Mouse (Mus musculus) hindbrain, embryonic 15.5 days (tissue): ENCODE results near the gene Cadps. TPM values are rescaled to one million over a fixed set of nuclear protein-coding genes. Genes with fewer than 3 reads are reported as not detected.
A peak's percentile ranks its signal among the peaks of the same experiment; 100 is the strongest.

ENCODE experiments used
- ATAC-seq: fragments of 200-750 bp; cut with Nextera tagmentation; 2 replicates; pipeline ENCODE4 v1.8.0; 2017; ENCODE audit warnings: low read depth, moderate number of reproducible peaks, moderate TSS enrichment; ENCODE audit not compliant: low FRiP score
- H3K27ac ChIP-seq: fragments of 300-500 bp; sonication (generic); replicated peaks from 2 replicates; pipeline ENCODE4 v1.5.1; 2015; ENCODE audit warnings: mild to moderate bottlenecking, inconsistent platforms
- H3K27me3 ChIP-seq: fragments of 300-500 bp; sonication (generic); 2 replicates; pipeline ENCODE4 v1.6.1; 2015; ENCODE audit warnings: control low read depth, inconsistent platforms
- H3K36me3 ChIP-seq: fragments of 300-500 bp; sonication (generic); 2 replicates; pipeline ENCODE4 v1.6.1; 2015; ENCODE audit warnings: control low read depth, inconsistent platforms
- H3K4me1 ChIP-seq: fragments of 300-500 bp; sonication (generic); replicated peaks from 2 replicates; pipeline ENCODE4 v1.6.1; 2015; ENCODE audit warnings: control low read depth, inconsistent platforms
- H3K4me2 ChIP-seq: fragments of 300-500 bp; sonication (generic); 2 replicates; pipeline ENCODE4 v1.6.1; 2015; ENCODE audit warnings: moderate library complexity, mild to moderate bottlenecking, inconsistent platforms
- H3K4me3 ChIP-seq: fragments of 300-500 bp; sonication (generic); 2 replicates; pipeline ENCODE4 v1.5.1; 2015; ENCODE audit warnings: mild to moderate bottlenecking, inconsistent platforms
- H3K9ac ChIP-seq: fragments of 300-500 bp; sonication (generic); 2 replicates; pipeline ENCODE4 v1.6.1; 2015; ENCODE audit warnings: inconsistent platforms
- H3K9me3 ChIP-seq: fragments of 300-500 bp; sonication (generic); 2 replicates; pipeline ENCODE4 v1.6.1; 2016; ENCODE audit warnings: control low read depth, inconsistent platforms
- WGBS: fragments of 180-500 bp; shearing (Covaris S2); methylation state at CpG from one replicate; pipeline ENCODE4 v1.1.7; 2015; 5-methylcytosine and 5-hydroxymethylcytosine counted together
- polyA plus RNA-seq: library from polyadenylated mRNA; unstranded; fragments of >200 nt; fragmentation: Nextera tagmentation; extraction: Ambion mirVana; gene quantifications from 2 replicates; pipeline ENCODE4 v1.2.1, GENCODE M21; 2015

Gene Cadps
- polyA plus RNA-seq, 1 experiment from 2014 or later: 44.0 TPM

DNA sequence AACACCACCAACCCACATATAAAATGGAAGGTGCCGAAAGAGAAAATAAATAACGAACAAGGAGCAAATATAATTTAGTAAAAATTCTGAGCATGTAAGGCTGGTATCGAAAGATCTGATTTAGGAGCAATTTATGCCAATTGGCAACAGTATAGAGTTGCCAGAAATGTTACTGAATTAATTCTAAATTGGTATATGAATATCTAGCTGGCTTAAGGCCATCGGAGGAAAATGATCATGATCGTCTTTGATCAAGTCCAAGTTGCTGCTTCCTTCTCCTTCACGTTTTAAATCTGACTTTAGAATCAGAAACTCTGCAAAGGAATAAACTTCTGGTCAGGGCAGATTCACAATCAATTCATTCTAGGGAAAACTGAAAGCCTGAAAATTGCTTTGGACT, 374.0 kb downstream of the Cadps start:
- Histone ChIP-seq H3K4me2 (no peak overlapping the region), H3K4me3 (no peak overlapping the region), H3K4me1 (no peaks in the 10 kb centered on the region), H3K27me3 (no peaks in the 10 kb centered on the region), H3K9me3 (no peaks in the 10 kb centered on the region), H3K9ac (no peak overlapping the region), H3K27ac (no peak overlapping the region), H3K36me3 (peaks cover under 1% of the 10 kb centered on the region)
- ATAC-seq: no peak
- 94% methylated on average over 6 of the region's 6 CpGs for WGBS

DNA sequence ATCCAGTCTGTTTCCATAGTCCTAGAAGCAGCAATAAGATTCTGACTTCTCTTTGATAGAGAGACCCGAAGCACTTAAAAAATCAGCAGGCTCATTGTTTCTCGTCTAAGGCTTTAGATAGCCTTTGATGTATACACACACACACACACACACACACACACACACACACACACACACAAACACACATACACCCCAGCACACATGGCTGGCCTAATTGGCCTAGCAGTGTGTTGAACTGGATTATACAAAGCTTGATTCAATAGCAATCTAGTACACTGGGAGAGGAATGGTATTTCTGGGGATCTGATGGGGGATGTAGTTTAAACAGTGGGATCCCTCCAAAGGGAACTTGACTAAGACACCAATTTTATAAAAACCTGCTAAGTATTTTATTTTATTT, 381.9 kb downstream of the Cadps start:
- whole genome bisulfite sequencing: 59% methylated on average over 2 of the region's 2 CpGs
- H3K4me1 ChIP-seq: no peaks in the 10 kb centered on the region
- H3K27ac ChIP-seq: no peak overlapping the region

DNA sequence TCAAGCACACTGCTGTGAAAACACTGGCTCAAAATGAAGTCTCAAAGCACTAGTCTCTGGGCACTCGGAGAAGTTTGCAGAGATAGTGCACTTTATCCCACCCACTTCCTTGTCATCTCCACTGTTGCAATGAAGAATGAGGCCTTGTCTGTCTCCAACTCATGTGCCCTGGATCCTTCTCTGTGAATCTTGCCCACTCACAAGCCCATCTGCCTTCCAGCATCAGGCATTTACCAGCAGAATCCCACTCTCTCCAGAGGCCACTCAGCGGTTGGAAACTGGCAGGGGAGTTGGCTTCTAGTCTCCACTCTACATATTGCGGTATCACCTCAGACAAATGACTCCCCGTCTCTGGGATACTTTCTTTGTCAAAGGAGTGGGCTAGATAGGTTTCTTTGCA, 384.9 kb downstream of the Cadps start:
- Histone ChIP-seq H3K9me3 (no peaks in the 10 kb centered on the region), H3K9ac (no peak overlapping the region), H3K27ac (no peak overlapping the region), H3K4me3 (no peak overlapping the region), H3K36me3 (peaks cover 7% of the 10 kb centered on the region; the same call in 1 of the 2 replicates), H3K4me2 (no peak overlapping the region), H3K4me1 (no peaks in the 10 kb centered on the region), H3K27me3 (no peaks in the 10 kb centered on the region)
- no peak for ATAC-seq
- 73% methylated on average over 4 of the region's 4 CpGs for WGBS

More for the DNA sequence above, 381.9 kb downstream of the Cadps start:
- no peaks in the 10 kb centered on the region for H3K9me3 ChIP-seq
- H3K27me3 ChIP-seq: no peaks in the 10 kb centered on the region
- no peak overlapping the region for H3K4me3 ChIP-seq
- ATAC-seq: no peak
- H3K36me3 ChIP-seq: 0 out of 2 replicates have a peak, but pooled peaks cover 4% of the 10 kb centered on the region
- H3K9ac ChIP-seq: no peak overlapping the region
- H3K4me2 ChIP-seq: no peak overlapping the region

DNA sequence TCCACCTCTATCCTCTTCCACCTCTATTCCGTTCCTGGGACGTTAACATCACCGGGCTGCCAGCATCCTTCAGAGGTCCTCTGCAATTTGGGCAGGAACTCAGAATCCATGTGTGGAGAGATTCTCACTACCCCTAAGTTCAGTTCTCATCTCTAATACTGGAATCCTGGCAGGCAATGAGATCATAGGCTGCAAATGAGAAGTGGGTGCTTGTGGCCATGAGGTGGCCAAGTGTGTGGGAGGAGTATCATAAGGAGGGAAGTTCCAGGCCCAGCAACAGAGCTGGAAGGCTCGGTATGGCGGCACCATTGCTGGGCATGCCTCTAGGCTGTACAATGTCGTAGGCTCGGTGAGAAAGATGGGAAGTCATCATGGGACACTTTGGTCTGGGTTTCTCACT, 385.5 kb downstream of the Cadps start:
- no peaks in the 10 kb centered on the region for H3K4me1 ChIP-seq
- H3K9me3 ChIP-seq: no peaks in the 10 kb centered on the region
- no peak for ATAC-seq
- H3K36me3 ChIP-seq: peaks cover 7% of the 10 kb centered on the region; the same call in 1 of the 2 replicates
- H3K9ac ChIP-seq: no peak overlapping the region
- no peak overlapping the region for H3K27ac ChIP-seq
- no peak overlapping the region for H3K4me2 ChIP-seq
- no peaks in the 10 kb centered on the region for H3K27me3 ChIP-seq
- no peak overlapping the region for H3K4me3 ChIP-seq
- 89% methylated on average over 7 of the region's 7 CpGs for WGBS

DNA sequence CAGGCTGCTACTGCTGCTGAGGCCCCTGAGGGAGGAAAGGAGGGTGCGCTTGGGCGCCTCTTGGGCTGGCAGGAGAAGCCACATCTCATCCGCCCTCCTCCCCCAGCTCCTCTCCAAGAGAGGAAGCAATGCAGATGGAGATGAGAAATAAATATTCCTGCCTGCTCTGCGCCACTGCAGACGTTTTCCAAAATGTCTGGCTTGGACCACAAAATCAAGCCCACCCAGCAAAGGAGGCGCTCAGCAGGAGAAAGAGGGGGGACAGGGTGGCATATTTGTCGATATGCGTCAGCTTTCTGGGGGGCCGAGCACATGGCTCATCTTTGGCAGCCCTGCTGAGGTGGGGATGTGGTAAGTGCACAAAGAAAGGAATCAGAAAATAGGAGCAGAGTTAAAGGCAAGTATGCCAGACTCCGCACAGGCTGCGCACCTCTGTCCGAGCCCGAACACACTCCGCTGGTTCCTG, 385.9 kb downstream of the Cadps start:
- H3K4me3 ChIP-seq: no peak overlapping the region
- H3K27ac ChIP-seq: no peak overlapping the region
- no peaks in the 10 kb centered on the region for H3K27me3 ChIP-seq
- H3K9ac ChIP-seq: no peak overlapping the region
- H3K36me3 ChIP-seq: peaks cover 7% of the 10 kb centered on the region; the same call in 1 of the 2 replicates
- H3K9me3 ChIP-seq: no peaks in the 10 kb centered on the region
- no peak overlapping the region for H3K4me2 ChIP-seq
- H3K4me1 ChIP-seq: no peaks in the 10 kb centered on the region
- WGBS: 88% methylated on average over 14 of the region's 14 CpGs
- ATAC-seq: peak; percentile 38; the same call in 1 of the 2 replicates

DNA sequence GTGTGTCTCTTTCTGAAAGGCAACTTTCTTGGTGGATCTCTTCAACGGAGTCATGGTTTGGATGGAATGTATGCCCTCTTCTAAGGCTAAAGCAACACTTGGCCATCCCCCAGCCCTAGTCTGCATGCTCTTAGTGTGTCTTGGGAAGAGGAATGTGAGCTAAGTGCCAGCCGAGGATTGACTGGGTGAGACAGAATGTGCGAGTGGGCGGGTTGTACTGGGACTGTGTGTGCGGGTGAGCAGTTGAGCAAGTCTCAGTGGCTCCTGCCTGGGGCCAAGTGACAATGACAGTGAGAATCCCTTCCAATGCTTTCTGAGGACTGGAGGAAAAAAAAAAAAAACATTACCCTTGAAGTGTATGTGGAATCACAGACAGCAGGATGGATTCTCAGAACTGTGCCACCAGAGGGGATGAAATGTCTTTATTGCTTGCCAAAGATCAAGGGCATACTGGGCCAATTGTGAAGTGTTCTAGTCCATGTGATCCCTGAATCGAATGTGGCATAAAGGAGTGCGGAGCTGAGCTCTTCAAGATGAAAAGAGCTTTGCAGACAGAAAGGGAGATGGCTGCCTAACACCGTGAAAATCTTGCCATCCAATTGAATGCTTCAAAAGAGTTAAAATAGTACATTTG, 394.7 kb downstream of the Cadps start:
- H3K27ac ChIP-seq: no peak overlapping the region
- H3K9ac ChIP-seq: no peak overlapping the region
- no peaks in the 10 kb centered on the region for H3K9me3 ChIP-seq
- H3K4me1 ChIP-seq: no peaks in the 10 kb centered on the region
- no peak overlapping the region for H3K4me3 ChIP-seq
- no peaks in the 10 kb centered on the region for H3K27me3 ChIP-seq
- no peak for ATAC-seq
- no peak overlapping the region for H3K4me2 ChIP-seq
- H3K36me3 ChIP-seq: peaks cover 15% of the 10 kb centered on the region
- WGBS: 78% methylated on average over 8 of the region's 8 CpGs

DNA sequence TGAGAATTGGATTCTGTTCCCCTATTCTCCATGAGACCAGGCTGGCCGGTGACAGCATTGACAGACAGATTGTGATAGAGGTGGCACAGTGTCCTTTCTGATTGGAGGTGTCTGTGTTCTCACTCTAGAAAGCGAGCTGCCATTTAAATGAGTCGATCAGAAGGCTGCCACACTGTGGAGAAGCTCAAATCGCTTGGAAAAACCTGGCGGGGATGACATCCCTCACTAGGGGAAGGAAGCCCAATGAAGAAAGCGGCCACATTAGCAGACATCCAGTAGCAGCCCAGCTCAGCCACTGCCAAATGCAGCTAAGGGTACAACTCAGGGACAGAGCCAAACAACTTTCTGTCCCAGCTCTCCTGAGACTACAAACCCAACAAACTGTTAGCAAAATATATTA, 397.6 kb downstream of the Cadps start:
- no peak overlapping the region for H3K4me3 ChIP-seq
- H3K4me2 ChIP-seq: no peak overlapping the region
- ATAC-seq: no peak
- H3K27ac ChIP-seq: no peak overlapping the region
- WGBS: 66% methylated on average over 6 of the region's 6 CpGs
- H3K9me3 ChIP-seq: no peaks in the 10 kb centered on the region
- H3K4me1 ChIP-seq: no peaks in the 10 kb centered on the region
- no peaks in the 10 kb centered on the region for H3K27me3 ChIP-seq
- H3K9ac ChIP-seq: no peak overlapping the region
- H3K36me3 ChIP-seq: peaks cover 13% of the 10 kb centered on the region

DNA sequence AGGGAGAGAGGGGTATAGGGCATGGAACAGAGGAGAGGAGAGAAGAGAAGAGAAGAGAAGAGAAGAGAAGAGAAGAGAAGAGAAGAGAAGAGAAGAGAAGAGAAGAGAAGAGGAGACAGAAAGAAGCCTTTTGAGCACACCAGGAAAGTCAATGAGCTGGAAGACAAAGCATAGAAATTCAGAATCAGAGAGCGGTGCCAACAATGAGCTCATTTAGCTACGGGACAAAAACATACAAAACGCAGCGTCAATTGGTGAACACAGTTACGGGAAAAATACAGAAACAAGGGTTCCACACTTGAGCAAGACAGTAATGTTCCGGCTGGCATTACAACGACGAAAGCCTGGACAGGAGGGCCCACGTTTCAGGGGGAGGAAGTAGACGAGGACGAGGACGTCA, 412.6 kb downstream of the Cadps start:
- Histone ChIP-seq H3K27ac (no peak overlapping the region), H3K36me3 (peaks cover 10% of the 10 kb centered on the region; the same call in 1 of the 2 replicates), H3K4me2 (no peak overlapping the region), H3K9ac (no peak overlapping the region), H3K4me1 (no peaks in the 10 kb centered on the region), H3K9me3 (no peaks in the 10 kb centered on the region), H3K27me3 (0 out of 2 replicates have a peak, but pooled peaks cover 2% of the 10 kb centered on the region), H3K4me3 (no peak overlapping the region)
- WGBS: 61% methylated on average over 12 of the region's 12 CpGs
- ATAC-seq: no peak

DNA sequence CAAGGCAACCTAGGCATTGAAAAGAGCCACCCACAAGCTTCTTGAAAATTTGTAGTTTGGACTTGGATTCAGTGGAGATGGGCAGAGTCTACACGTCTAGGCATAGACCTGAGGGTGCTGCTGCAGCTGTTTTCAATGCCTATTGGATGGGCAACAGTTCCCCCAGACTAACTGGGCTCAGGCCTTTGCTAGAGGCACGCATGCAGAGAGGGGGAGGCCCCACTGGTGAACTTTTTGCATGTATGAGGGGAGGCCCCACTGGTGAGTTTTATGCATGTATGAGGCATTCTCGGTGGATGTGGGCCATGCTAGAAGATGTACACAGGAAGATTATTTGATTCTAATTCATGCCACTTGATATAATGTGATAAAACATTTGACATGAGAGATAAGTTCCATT, 413.1 kb downstream of the Cadps start:
- Histone ChIP-seq H3K36me3 (peaks cover 10% of the 10 kb centered on the region; the same call in 1 of the 2 replicates), H3K4me1 (no peaks in the 10 kb centered on the region), H3K9ac (no peak overlapping the region), H3K9me3 (no peaks in the 10 kb centered on the region), H3K27ac (no peak overlapping the region), H3K27me3 (0 out of 2 replicates have a peak, but pooled peaks cover 2% of the 10 kb centered on the region), H3K4me2 (no peak overlapping the region), H3K4me3 (no peak overlapping the region)
- WGBS: 78% methylated on average over 3 of the region's 3 CpGs
- ATAC-seq: no peak

DNA sequence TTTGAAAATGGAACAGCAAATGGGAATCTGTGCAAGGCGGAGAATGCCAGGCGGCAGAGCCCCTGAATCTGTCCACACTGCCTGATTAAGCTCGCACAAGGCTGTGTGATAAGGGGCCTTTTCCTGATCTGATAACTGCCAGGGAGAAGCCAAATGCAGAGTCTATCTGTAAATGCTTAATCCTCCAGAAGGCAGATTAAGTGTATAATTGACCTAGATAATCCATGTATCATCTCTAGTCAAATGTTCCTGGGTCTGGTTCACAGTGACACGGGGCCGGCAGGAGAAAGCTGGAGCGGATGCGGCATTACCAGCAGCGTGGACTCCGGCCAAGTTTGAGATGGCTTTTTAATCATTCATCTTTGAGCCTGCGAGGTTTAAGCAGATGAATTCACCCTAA, 416.3 kb downstream of the Cadps start:
- H3K4me3 ChIP-seq: no peak overlapping the region
- H3K4me2 ChIP-seq: no peak overlapping the region
- 57% methylated on average over 10 of the region's 10 CpGs for WGBS
- no peak for ATAC-seq
- no peak overlapping the region for H3K27ac ChIP-seq
- H3K9me3 ChIP-seq: no peaks in the 10 kb centered on the region
- H3K36me3 ChIP-seq: peaks cover 10% of the 10 kb centered on the region; the same call in 1 of the 2 replicates
- H3K4me1 ChIP-seq: no peaks in the 10 kb centered on the region
- no peak overlapping the region for H3K9ac ChIP-seq
- H3K27me3 ChIP-seq: 0 out of 2 replicates have a peak, but pooled peaks cover 11% of the 10 kb centered on the region

DNA sequence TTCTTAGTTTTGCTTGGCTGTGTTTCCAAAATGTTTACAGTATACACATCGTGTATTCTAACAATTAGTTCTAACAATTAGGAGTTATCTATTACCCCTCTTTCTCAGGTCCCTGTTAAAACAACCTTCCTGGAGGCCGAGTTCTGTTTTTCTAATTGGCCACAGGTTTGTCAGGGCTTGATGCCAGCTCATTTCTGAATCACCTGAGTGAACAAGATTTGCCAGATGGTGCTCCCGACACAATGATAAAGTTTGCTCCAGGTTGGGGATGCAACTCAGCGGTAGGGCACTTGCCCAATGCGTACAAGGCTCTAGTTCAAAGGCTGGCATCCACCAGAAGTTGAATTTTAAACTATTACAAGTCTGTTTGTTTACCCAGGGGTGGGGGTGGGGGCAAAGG, 417.7 kb downstream of the Cadps start:
- Histone ChIP-seq H3K9me3 (no peaks in the 10 kb centered on the region), H3K9ac (no peak overlapping the region), H3K27me3 (peaks cover 14% of the 10 kb centered on the region; the same call in 1 of the 2 replicates), H3K36me3 (0 out of 2 replicates have a peak, but pooled peaks cover 2% of the 10 kb centered on the region), H3K27ac (no peak overlapping the region), H3K4me3 (no peak overlapping the region), H3K4me2 (no peak overlapping the region), H3K4me1 (no peaks in the 10 kb centered on the region)
- no peak for ATAC-seq
- WGBS: 80% methylated on average over 5 of the region's 5 CpGs

DNA sequence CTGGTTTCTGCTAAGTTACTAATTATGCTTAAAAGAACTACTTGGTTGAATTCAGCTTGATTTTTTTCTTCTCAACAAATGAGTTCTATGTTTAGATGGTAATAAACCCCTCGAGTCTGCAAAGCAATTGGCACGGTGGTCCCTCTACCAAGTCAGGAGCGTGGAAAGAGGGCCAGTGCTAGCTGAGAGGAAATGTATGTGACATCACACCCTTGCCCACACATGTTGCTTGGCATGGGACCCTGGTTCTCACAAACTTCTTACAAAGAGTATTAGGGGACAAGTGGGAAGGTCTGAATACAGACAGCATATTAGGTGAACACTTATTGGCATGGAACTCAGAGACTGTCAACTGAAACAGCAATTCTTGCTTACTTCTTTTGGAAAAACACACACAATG, 418.2 kb downstream of the Cadps start:
- Histone ChIP-seq H3K4me1 (no peaks in the 10 kb centered on the region), H3K27ac (no peak overlapping the region), H3K9me3 (no peaks in the 10 kb centered on the region), H3K27me3 (peaks cover 14% of the 10 kb centered on the region; the same call in 1 of the 2 replicates), H3K4me2 (no peak overlapping the region), H3K36me3 (0 out of 2 replicates have a peak, but pooled peaks cover 2% of the 10 kb centered on the region), H3K9ac (no peak overlapping the region), H3K4me3 (no peak overlapping the region)
- no peak for ATAC-seq
- WGBS: 87% methylated on average over 3 of the region's 3 CpGs
